Mouse (Mus musculus): ENCODE measurements around the gene Thbs2.

DNA sequence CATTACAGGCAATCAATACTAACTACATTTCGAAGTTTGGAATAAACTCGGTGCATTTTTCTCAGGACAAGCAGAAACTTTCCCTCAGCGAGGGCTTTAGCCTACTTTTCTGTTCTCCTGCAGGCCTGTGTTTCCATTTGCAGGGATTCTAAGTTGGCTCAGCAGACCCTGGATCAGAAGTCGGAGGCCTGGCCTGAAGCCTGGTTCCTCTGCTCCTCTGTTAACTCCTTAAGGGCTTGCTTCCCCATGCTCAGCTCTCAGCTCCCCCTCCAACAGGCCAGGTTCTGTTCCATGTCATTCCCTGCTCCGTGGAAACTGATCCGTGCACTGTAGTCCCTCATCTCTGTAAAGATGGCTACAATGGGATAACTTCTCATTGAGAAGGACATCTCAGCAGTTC lies 2.1 kb downstream of the Thbs2 start:
- no peak for TF ChIP-seq CTCF (IDR thresholded peaks at IDR 0.05; ENCODE audit: control insufficient read depth, insufficient read depth, insufficient read length)
- TF ChIP-seq MAX (IDR thresholded peaks at IDR 0.05): no peak
